Mouse (Mus musculus): ENCODE data around the gene Tmem63a.
"Not testable (repeated sequence)": the region's sequence is repeated elsewhere in the genome, so short reads cannot be mapped to it uniquely, and the experiment has no call there.

Gene Tmem63a

GRCm38 (mm10) chr1:180958797-180959196 lies 16.7 kb downstream of the Tmem63a start:
- DNase-seq (ENCODE audit: low read depth): no peak

- no peak for DNase-seq (ENCODE audit: low read depth)
These were observed 23.6 kb downstream of the Tmem63a start for GRCm38 (mm10) chr1:180965786-180966185.

- peak; percentile 87 for DNase-seq (ENCODE audit: low read depth)
These were observed 24.4 kb downstream of the Tmem63a start for GRCm38 (mm10) chr1:180966542-180966941.

GRCm38 (mm10) chr1:180967261-180967660 lies 25.1 kb downstream of the Tmem63a start:
- DNase-seq (ENCODE audit: low read depth): no peak

GRCm38 (mm10) chr1:180972941-180973340 lies 30.8 kb downstream of the Tmem63a start:
- DNase-seq (ENCODE audit: low read depth): no peak

- peak; percentile 82 for DNase-seq (ENCODE audit: low read depth)
These were observed 32.1 kb downstream of the Tmem63a start for GRCm38 (mm10) chr1:180974126-180974746.

GRCm38 (mm10) chr1:180976110-180976679 lies 34.1 kb downstream of the Tmem63a start:
- peak; percentile 75 for DNase-seq (ENCODE audit: low read depth)

GRCm38 (mm10) chr1:180979484-180980251 lies 37.5 kb downstream of the Tmem63a start:
- DNase-seq (ENCODE audit: low read depth): no peak

GRCm38 (mm10) chr1:180980464-180980863 lies 38.3 kb downstream of the Tmem63a start:
- peak; percentile 41 for DNase-seq (ENCODE audit: low read depth)

- DNase-seq (ENCODE audit: low read depth): not testable (repeated sequence)
These were observed 39.3 kb downstream of the Tmem63a start for GRCm38 (mm10) chr1:180981298-180982046.

GRCm38 (mm10) chr1:180986701-180987100 lies 44.6 kb downstream of the Tmem63a start:
- DNase-seq (ENCODE audit: low read depth): peak; percentile 37

GRCm38 (mm10) chr1:180987759-180988158 lies 45.6 kb downstream of the Tmem63a start:
- DNase-seq (ENCODE audit: low read depth): peak; percentile 91

- no peak for DNase-seq (ENCODE audit: low read depth)
These were observed 48.5 kb downstream of the Tmem63a start for GRCm38 (mm10) chr1:180990671-180991070.

GRCm38 (mm10) chr1:180992142-180992541 lies 50.0 kb downstream of the Tmem63a start:
- peak; percentile 85 for DNase-seq (ENCODE audit: low read depth)

GRCm38 (mm10) chr1:181000501-181001092 lies 58.5 kb downstream of the Tmem63a start:
- no peak for DNase-seq (ENCODE audit: low read depth)

- DNase-seq (ENCODE audit: low read depth): no peak
These were observed 59.1 kb downstream of the Tmem63a start for GRCm38 (mm10) chr1:181001217-181001616.

- no peak for DNase-seq (ENCODE audit: low read depth)
These were observed 59.5 kb downstream of the Tmem63a start for GRCm38 (mm10) chr1:181001621-181002020.

- DNase-seq (ENCODE audit: low read depth): no peak
These were observed 61.6 kb downstream of the Tmem63a start for GRCm38 (mm10) chr1:181003790-181004189.

GRCm38 (mm10) chr1:181005331-181005730 lies 63.2 kb downstream of the Tmem63a start:
- DNase-seq (ENCODE audit: low read depth): no peak

GRCm38 (mm10) chr1:181007831-181008230 lies 65.7 kb downstream of the Tmem63a start:
- no peak for DNase-seq (ENCODE audit: low read depth)

GRCm38 (mm10) chr1:181008266-181008665 lies 66.1 kb downstream of the Tmem63a start:
- DNase-seq (ENCODE audit: low read depth): peak; percentile 59

- DNase-seq (ENCODE audit: low read depth): peak; percentile 53
These were observed 67.0 kb downstream of the Tmem63a start for GRCm38 (mm10) chr1:181009011-181009590.
